Mouse (Mus musculus): ENCODE measurements at regions not wholly inside any gene's neighbourhood (a gene's known extent, or its start where the extent isn't known, plus 50 kb on each side); places are given as distances from the start of the nearest gene placed in this dataset. TPM values are rescaled to one million over a fixed set of nuclear protein-coding genes. Genes with fewer than 3 reads are reported as not detected.

Small RNAs in the stretch of these regions (microRNA-seq; reads per million reads assigned to microRNA genes)
- not detected for gene Gm25708

Data from midbrain, embryonic 11.5 days (tissue).